Mouse (Mus musculus) midbrain, embryonic 11.5 days (tissue): ENCODE data around the gene Gpatch2. TPM values are rescaled to one million over a fixed set of nuclear protein-coding genes. Genes with fewer than 3 reads are reported as not detected.

Experiments
- ATAC-seq: fragments of 200-750 bp; cut with Nextera tagmentation; 2 replicates; pipeline ENCODE4 v1.8.0; 2017; ENCODE audit warnings: moderate TSS enrichment, moderate library complexity; ENCODE audit not compliant: low FRiP score
- DNase-seq: peaks from one replicate; pipeline ENCODE4 v3.0.0; 2015; ENCODE audit warnings: low spot score; ENCODE audit errors: missing footprints
- H3K27ac ChIP-seq: fragments of 300-500 bp; sonication (generic); 2 replicates; pipeline ENCODE4 v1.5.1; 2014; ENCODE audit warnings: low read depth, low read length
- H3K27me3 ChIP-seq: fragments of 300-500 bp; sonication (generic); 2 replicates; pipeline ENCODE4 v1.6.1; 2014; ENCODE audit warnings: mild to moderate bottlenecking, low read length, moderate library complexity, mixed read lengths; ENCODE audit not compliant: control insufficient read depth, insufficient read depth
- H3K36me3 ChIP-seq: fragments of 300-500 bp; sonication (generic); 2 replicates; pipeline ENCODE4 v1.6.1; 2014; ENCODE audit warnings: mild to moderate bottlenecking, low read length, moderate library complexity, mixed read lengths; ENCODE audit not compliant: control insufficient read depth, insufficient read depth
- H3K4me1 ChIP-seq: fragments of 300-500 bp; sonication (generic); 2 replicates; pipeline ENCODE4 v1.6.1; 2014; ENCODE audit warnings: low read length; ENCODE audit not compliant: control insufficient read depth, insufficient read depth
- H3K4me2 ChIP-seq: fragments of 300-500 bp; sonication (generic); 2 replicates; pipeline ENCODE4 v1.6.1; 2014; ENCODE audit warnings: mild to moderate bottlenecking, moderate library complexity
- H3K4me3 ChIP-seq: fragments of 300-500 bp; sonication (generic); 2 replicates; pipeline ENCODE4 v1.5.1; 2014; ENCODE audit warnings: low read depth, low read length
- H3K9ac ChIP-seq: fragments of 300-500 bp; sonication (generic); 2 replicates; pipeline ENCODE4 v1.6.1; 2014; ENCODE audit warnings: low read length
- H3K9me3 ChIP-seq: fragments of 300-500 bp; sonication (generic); 2 replicates; pipeline ENCODE4 v1.6.1; 2016; ENCODE audit warnings: low read length; ENCODE audit not compliant: control insufficient read depth
- WGBS: fragments of 180-500 bp; shearing (Covaris S2); extraction: QIAGEN DNeasy Blood & Tissue Kit; methylation state at CpG from one replicate; pipeline ENCODE4 v1.1.7; 2014; 5-methylcytosine and 5-hydroxymethylcytosine counted together
- polyA plus RNA-seq: library from polyadenylated mRNA; unstranded; fragments of >200 nt; fragmentation: Nextera tagmentation; extraction: Ambion mirVana; gene quantifications from 2 replicates; pipeline ENCODE4 v1.2.1, GENCODE M21; 2014

Gpatch2 gene
- polyA plus RNA-seq, 1 experiment from 2014 or later, result 25.0 TPM

DNA sequence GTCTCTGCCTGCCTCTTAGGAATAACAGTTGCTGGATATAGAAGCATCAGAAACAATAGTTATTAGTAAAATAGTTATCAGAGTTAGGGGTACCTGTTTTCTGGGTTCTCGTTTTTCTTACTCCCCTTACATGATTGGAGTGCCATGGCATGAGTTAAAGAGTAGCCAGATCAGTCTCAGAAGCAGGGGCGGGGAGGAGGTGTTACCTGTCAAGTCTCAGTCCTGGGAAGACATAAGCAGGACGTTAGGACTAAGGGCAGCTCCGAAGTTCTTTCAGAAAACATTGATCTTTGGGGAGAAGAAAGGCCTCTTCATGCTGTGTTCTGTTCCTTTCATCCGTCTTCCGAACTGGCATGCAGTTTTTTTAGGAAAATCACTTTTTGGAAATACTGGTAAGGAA lies 5.4 kb downstream of the Gpatch2 start:
- H3K4me1 ChIP-seq, result peaks cover 4% of the 10 kb centered on the region
- WGBS, result 84% methylated on average over 6 of the region's 6 CpGs
- H3K36me3 ChIP-seq, result no peaks in the 10 kb centered on the region
- no peak overlapping the region for H3K9ac ChIP-seq
- no peak for DNase-seq
- no peak overlapping the region for H3K4me3 ChIP-seq
- H3K27ac ChIP-seq, result no peak overlapping the region
- no peaks in the 10 kb centered on the region for H3K9me3 ChIP-seq
- H3K4me2 ChIP-seq, result no peak overlapping the region
- no peak for ATAC-seq
- H3K27me3 ChIP-seq, result no peaks in the 10 kb centered on the region

DNA sequence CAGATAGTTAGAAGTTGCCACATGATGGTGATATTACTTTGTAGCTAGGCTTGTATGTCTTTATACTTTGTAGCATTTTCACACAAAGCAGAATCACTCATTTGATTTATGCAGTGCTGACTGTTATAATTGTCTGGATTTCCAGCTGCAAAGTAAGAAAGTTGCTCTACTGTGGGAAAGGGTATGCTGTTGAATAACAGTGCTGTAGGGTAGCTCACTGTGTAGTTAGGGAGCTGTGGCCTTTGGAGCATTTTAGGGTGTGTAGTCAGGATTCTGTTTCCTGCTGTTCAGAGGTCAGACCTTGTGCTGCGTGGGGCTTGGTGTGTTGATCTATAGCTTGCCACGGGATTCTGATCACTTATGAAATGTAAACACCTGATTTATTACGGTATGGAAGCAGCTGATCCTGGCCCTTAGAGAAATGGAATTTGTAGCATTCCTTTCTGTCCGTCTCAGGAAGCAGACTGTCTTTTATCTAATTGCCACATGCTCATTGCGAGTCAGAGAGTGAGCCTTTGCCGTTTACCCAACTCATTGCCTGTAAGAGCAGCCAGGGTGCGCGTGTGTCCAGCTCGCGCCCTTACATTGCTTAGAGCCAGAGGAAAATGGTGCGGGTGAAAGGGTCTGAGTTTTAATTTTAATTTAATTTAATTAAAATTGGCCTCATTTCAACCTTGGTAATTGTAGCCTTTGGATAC lies 11.2 kb downstream of the Gpatch2 start:
- no peak overlapping the region for H3K27ac ChIP-seq
- DNase-seq, result no peak
- H3K4me3 ChIP-seq, result no peak overlapping the region
- no peak overlapping the region for H3K4me2 ChIP-seq
- no peak overlapping the region for H3K9ac ChIP-seq
- H3K9me3 ChIP-seq, result no peaks in the 10 kb centered on the region
- no peak for ATAC-seq
- WGBS, result 81% methylated on average over 11 of the region's 11 CpGs
- no peaks in the 10 kb centered on the region for H3K27me3 ChIP-seq
- H3K36me3 ChIP-seq, result peaks cover 3% of the 10 kb centered on the region; the same call in 1 of the 2 replicates
- no peaks in the 10 kb centered on the region for H3K4me1 ChIP-seq

DNA sequence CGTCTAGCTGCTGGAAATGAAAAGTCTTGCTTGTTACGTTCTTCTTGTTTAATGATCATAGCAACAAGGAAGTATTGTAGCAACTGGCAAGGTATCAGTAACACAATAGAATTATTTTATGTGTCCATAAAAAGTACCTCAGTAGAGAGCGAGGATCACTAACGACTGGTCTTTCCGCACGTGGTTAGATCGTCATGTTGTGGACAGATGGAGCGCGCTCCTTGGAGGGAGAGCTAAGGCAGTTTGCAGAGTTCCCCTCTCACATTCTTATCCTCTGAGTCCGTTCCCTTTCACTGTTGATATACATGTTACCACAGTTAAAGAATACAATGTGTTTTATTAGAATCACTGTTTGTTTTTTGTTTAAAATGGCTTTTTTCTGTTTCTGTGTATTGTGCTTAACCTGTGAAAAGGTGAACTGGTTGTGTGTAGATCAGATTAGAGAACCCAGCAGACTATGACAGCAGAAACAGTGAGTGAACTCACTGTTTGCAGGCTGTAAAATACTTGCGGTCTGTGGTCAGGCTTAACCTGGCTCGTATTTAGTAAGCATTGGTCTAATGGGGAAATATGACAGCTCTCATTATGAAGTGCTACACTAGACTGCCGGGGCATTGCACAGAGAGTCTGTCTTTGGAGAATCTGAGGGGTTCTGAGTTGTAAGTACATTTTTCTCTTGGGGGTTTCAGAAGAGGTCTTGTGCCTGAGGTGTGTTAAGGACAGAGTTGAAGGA lies 13.3 kb downstream of the Gpatch2 start:
- Histone ChIP-seq H3K9me3 (no peaks in the 10 kb centered on the region), H3K36me3 (peaks cover 3% of the 10 kb centered on the region; the same call in 1 of the 2 replicates), H3K4me1 (no peaks in the 10 kb centered on the region), H3K4me3 (no peak overlapping the region), H3K9ac (no peak overlapping the region), H3K4me2 (no peak overlapping the region), H3K27ac (no peak overlapping the region), H3K27me3 (no peaks in the 10 kb centered on the region)
- DNase-seq (no peak), ATAC-seq (no peak)
- WGBS, result 93% methylated on average over 13 of the region's 13 CpGs

DNA sequence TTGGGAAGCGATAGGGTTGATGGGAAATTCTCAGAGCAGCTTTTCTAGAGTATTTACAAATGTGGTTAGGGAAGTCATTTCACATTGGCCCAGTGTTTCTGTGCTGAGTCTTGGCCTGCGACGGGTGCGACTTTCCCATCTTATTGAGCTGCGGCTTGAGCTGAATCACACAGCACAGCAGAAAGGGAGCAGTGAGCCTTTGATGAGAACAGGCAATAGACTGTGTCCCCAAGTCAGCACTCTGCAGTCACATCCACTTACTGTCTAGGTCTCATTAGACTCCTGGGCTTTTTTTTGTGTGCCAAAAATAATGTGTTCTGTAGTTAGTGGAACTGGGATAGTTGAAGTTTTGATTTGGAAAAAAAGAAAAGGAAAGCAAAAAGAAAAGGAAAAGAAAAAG lies 14.9 kb downstream of the Gpatch2 start:
- no peaks in the 10 kb centered on the region for H3K27me3 ChIP-seq
- DNase-seq, result no peak
- H3K4me2 ChIP-seq, result no peak overlapping the region
- no peaks in the 10 kb centered on the region for H3K4me1 ChIP-seq
- no peaks in the 10 kb centered on the region for H3K9me3 ChIP-seq
- H3K4me3 ChIP-seq, result no peak overlapping the region
- no peak overlapping the region for H3K27ac ChIP-seq
- H3K9ac ChIP-seq, result no peak overlapping the region
- H3K36me3 ChIP-seq, result peaks cover 3% of the 10 kb centered on the region; the same call in 1 of the 2 replicates
- WGBS, result 95% methylated on average over 5 of the region's 5 CpGs
- ATAC-seq, result no peak

DNA sequence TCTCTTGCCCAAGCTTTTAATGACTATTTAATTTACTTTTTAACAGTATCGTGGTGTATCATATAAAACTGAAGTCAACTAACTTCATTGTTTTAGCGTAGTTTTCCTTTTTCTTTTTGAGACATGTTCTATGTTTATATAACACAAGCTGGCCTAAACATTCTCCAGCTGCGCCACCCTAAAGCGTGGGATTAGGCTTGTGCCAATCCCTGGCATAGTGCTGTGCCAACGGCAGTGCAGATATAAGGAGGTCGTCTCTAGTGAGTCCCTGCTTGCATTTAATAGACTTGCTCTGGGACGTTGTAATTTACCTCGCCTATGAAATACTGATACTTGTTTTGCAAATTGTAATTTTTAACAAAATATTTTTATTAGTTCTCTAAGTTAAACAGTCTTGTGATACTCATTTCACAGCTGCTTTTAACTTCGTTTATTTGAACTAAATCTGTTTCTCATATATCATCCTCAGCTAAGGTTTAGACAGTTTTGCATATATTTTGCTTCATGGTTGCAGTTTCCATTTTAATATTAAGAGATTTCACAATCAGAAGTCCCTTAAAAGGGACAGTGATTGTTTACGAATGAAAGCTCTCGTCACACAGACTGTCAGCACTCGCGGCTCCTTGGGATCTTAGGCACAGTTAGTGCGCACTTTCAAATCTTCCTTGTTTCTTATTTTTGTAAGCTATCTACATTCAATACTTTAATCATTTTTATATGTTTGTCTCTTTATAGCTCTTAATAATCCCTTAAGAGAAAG lies 17.1 kb downstream of the Gpatch2 start:
- H3K9me3 ChIP-seq, result no peaks in the 10 kb centered on the region
- H3K36me3 ChIP-seq, result no peaks in the 10 kb centered on the region; the same call in 1 of the 2 replicates
- ATAC-seq, result no peak
- no peak overlapping the region for H3K27ac ChIP-seq
- H3K9ac ChIP-seq, result no peak overlapping the region
- whole genome bisulfite sequencing, result 88% methylated on average over 14 of the region's 14 CpGs
- no peak overlapping the region for H3K4me3 ChIP-seq
- H3K4me1 ChIP-seq, result no peaks in the 10 kb centered on the region
- no peak for DNase-seq
- H3K4me2 ChIP-seq, result no peak overlapping the region
- H3K27me3 ChIP-seq, result no peaks in the 10 kb centered on the region

DNA sequence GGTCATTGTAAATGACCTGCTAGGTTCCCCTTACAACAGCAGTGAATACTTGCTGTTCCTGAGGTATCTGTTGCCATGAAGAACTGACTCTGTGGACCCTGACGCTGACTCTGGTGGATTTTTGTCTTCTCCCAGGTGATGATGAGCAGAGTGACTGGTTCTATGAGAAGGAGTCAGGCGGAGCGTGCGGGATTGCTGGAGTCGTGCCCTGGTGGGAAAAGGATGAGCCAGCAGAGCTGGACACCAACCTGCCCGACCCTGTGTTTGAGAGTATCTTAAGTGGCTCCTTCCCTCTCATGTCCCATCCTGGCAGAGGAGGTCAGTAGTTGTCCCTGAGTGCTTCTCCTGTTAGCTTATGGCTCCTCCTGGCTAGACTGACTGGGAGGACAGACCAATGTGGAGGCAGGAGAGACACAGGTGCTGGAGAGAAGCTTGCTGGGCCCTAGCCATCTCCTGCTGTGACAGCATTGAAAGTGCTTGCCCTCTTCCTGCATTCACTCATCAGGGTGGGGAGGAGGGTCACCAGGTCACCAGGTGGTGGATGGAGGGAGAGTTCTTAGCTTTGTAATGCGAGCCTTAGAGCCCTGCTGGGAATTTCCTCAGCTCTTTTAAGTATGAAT lies 17.8 kb downstream of the Gpatch2 start:
- Histone ChIP-seq H3K4me1 (no peaks in the 10 kb centered on the region), H3K27me3 (no peaks in the 10 kb centered on the region), H3K36me3 (no peaks in the 10 kb centered on the region; the same call in 1 of the 2 replicates), H3K9me3 (no peaks in the 10 kb centered on the region), H3K4me2 (no peak overlapping the region), H3K9ac (no peak overlapping the region), H3K27ac (no peak overlapping the region), H3K4me3 (no peak overlapping the region)
- ATAC-seq (no peak), DNase-seq (no peak)
- WGBS, result 66% methylated on average over 7 of the region's 7 CpGs

DNA sequence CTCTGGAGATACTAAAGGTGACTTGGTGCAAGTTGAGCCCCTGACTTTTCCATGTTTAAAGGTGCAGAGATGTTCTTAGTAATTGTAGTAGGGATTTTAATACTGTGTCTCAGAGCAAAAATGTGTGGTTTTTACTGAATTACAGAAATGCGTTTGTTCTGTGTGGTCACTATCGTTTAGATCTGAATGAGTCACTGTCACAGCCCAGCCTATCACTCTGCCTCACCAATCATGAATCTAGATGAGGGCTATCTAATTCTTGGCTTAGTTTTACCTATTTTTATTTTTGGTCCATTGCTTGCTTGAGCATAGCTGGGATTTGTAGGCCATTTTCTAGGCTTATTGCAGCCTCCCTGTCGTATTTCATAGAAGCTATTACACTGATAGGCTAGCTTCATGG lies 19.9 kb downstream of the Gpatch2 start:
- Histone ChIP-seq H3K4me2 (no peak overlapping the region), H3K4me3 (no peak overlapping the region), H3K36me3 (no peaks in the 10 kb centered on the region; the same call in 1 of the 2 replicates), H3K9me3 (no peaks in the 10 kb centered on the region), H3K27ac (no peak overlapping the region), H3K9ac (no peak overlapping the region), H3K4me1 (no peaks in the 10 kb centered on the region), H3K27me3 (no peaks in the 10 kb centered on the region)
- no peak for DNase-seq
- 95% methylated on average over 3 of the region's 3 CpGs for WGBS
- ATAC-seq, result no peak

DNA sequence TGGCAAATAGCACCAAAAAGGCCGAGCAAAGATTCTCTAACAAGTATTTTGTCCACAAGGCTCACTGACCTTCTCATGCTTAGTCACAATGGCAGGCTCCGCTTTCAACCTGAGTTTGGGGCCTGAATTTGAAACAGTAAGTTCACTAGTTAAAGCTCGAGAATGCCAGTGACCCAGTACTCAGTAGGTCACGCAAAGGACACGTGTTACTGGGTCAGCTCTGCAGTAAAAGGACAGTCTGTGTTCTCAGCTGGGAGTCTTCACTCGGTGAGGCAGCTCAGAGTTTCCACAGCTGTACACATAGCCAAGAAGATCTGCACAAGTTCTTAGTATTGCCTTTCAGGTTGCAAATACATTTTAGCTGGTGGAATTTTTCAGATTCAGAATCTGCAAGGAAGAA lies 21.0 kb downstream of the Gpatch2 start:
- Histone ChIP-seq H3K9ac (no peak overlapping the region), H3K4me3 (no peak overlapping the region), H3K9me3 (no peaks in the 10 kb centered on the region), H3K27me3 (no peaks in the 10 kb centered on the region), H3K4me2 (no peak overlapping the region), H3K36me3 (no peaks in the 10 kb centered on the region; the same call in 1 of the 2 replicates), H3K4me1 (no peaks in the 10 kb centered on the region), H3K27ac (no peak overlapping the region)
- WGBS, result 80% methylated on average over 6 of the region's 6 CpGs
- DNase-seq (no peak), ATAC-seq (no peak)
